Mouse (Mus musculus) myocyte (in vitro differentiated cells): ENCODE measurements around the gene Tubgcp6. TPM values are rescaled to one million over a fixed set of nuclear protein-coding genes. Genes with fewer than 3 reads are reported as not detected.

Experiments
- H3K27me3 ChIP-seq: one replicate; pipeline ENCODE4 v1.6.1; 2011; ENCODE audit not compliant: control insufficient read depth, insufficient read depth, insufficient read length
- H3K36me3 ChIP-seq: one replicate; pipeline ENCODE4 v1.6.1; 2011; ENCODE audit not compliant: control insufficient read depth, insufficient read depth
- H3K4me2 ChIP-seq: one replicate; pipeline ENCODE4 v1.6.1; 2011; ENCODE audit warnings: low read depth, control low read depth
- H3K4me3 ChIP-seq: one replicate; pipeline ENCODE4 v1.5.1; 2011; ENCODE audit warnings: mild to moderate bottlenecking, control low read depth, moderate library complexity
- H3K79me2 ChIP-seq: one replicate; pipeline ENCODE4 v1.6.1; 2011; ENCODE audit not compliant: control insufficient read depth, insufficient read depth
- H3ac ChIP-seq: one replicate; pipeline ENCODE4 v1.6.1; 2011; ENCODE audit not compliant: control insufficient read depth, insufficient read length
- CEBPB ChIP-seq: IDR thresholded peaks from 2 replicates; pipeline ENCODE4 v1.6.1; 2011; ENCODE audit warnings: mild to moderate bottlenecking, moderate library complexity; ENCODE audit not compliant: poor library complexity, insufficient read depth, severe bottlenecking
- E2F4 ChIP-seq: IDR thresholded peaks from one replicate; pipeline ENCODE4 v1.6.1; 2011; ENCODE audit warnings: mild to moderate bottlenecking, control low read depth, moderate library complexity; ENCODE audit not compliant: insufficient read depth
- MAX ChIP-seq: IDR thresholded peaks from one replicate; pipeline ENCODE4 v1.6.1; 2011; ENCODE audit warnings: low read depth, mild to moderate bottlenecking, control low read depth
- MYOD1 ChIP-seq, 3 experiments: IDR thresholded peaks; one replicate each; pipeline ENCODE4 v1.6.1; 2011; ENCODE audit warnings: control low read depth in 2 of 3, low read depth in 2 of 3, mild to moderate bottlenecking in 2 of 3, moderate library complexity in 1 of 3; ENCODE audit not compliant: insufficient read length in 2 of 3, control insufficient read depth in 1 of 3
- MYOG ChIP-seq, 3 experiments: IDR thresholded peaks; one replicate each; pipeline ENCODE4 v1.6.1; 2011; ENCODE audit warnings: control low read depth in 2 of 3, low read depth in 2 of 3, mild to moderate bottlenecking in 2 of 3; ENCODE audit not compliant: insufficient read length in 2 of 3, control insufficient read depth in 1 of 3, insufficient read depth in 1 of 3
- POLR2A ChIP-seq: IDR thresholded peaks from one replicate; pipeline ENCODE4 v1.6.1; 2011; ENCODE audit warnings: low read depth, mild to moderate bottlenecking, control low read depth, moderate library complexity; ENCODE audit not compliant: insufficient read length
- POLR2AphosphoS2 ChIP-seq: IDR thresholded peaks from one replicate; pipeline ENCODE4 v1.6.1; 2011; ENCODE audit warnings: low read depth, control low read depth; ENCODE audit not compliant: insufficient read length
- REST ChIP-seq: IDR thresholded peaks from one replicate; pipeline ENCODE4 v1.6.1; 2011; ENCODE audit warnings: mild to moderate bottlenecking, control low read depth, moderate library complexity; ENCODE audit not compliant: insufficient read depth, insufficient read length
- SRF ChIP-seq: IDR thresholded peaks from one replicate; pipeline ENCODE4 v1.6.1; 2011; ENCODE audit warnings: low read depth; ENCODE audit not compliant: control insufficient read depth, insufficient read length
- TCF12 ChIP-seq: IDR thresholded peaks from one replicate; pipeline ENCODE4 v1.6.1; 2011; ENCODE audit warnings: mild to moderate bottlenecking, control low read depth; ENCODE audit not compliant: poor library complexity, insufficient read depth, severe bottlenecking
- TCF3 ChIP-seq: IDR thresholded peaks from one replicate; pipeline ENCODE4 v1.6.1; 2011; ENCODE audit warnings: low read depth, control low read depth; ENCODE audit not compliant: insufficient read length
- USF1 ChIP-seq: IDR thresholded peaks from one replicate; pipeline ENCODE4 v1.6.1; 2011; ENCODE audit warnings: low read depth, mild to moderate bottlenecking, control low read depth, moderate library complexity
- polyA plus RNA-seq: library from polyadenylated mRNA; unstranded; fragments of >200 nt; fragmentation: generic; extraction: Trizol; gene quantifications from one replicate; pipeline ENCODE4 v1.2.1, GENCODE M21; 2012; ENCODE audit warnings: missing spikeins

Gene Tubgcp6
- polyA plus RNA-seq, 1 experiment, result 15.0 TPM

- Histone ChIP-seq H3K4me3 (peak overlapping the region; percentile 46), H3K4me2 (peak overlapping the region; percentile 8)
These were observed 15.6 kb upstream of the Tubgcp6 start for GRCm38 (mm10) chr15:89138531-89138930.

GRCm38 (mm10) chr15:89138046-89138405 is 15.1 kb upstream of the Tubgcp6 start:
- no peak overlapping the region for H3K4me3 ChIP-seq
- TF ChIP-seq REST (no peak), CEBPB (no peak), SRF (no peak), E2F4 (no peak), MAX (no peak), MYOD1 (IDR thresholded peaks at IDR 0.05; ENCODE audit: control insufficient read depth in 1 of 3, insufficient read length in 2 of 3, low read depth in 2 of 3) (no peak), TCF3 (no peak)
- no peaks in the 10 kb centered on the region for H3K36me3 ChIP-seq
- H3K4me2 ChIP-seq, result no peak overlapping the region
- no peaks in the 10 kb centered on the region for H3K79me2 ChIP-seq
- no peaks in the 10 kb centered on the region for H3K27me3 ChIP-seq
- no peak overlapping the region for H3ac ChIP-seq

More at GRCm38 (mm10) chr15:89138531-89138930, 15.6 kb upstream of the Tubgcp6 start:
- Histone ChIP-seq H3ac (no peak overlapping the region), H3K36me3 (no peaks in the 10 kb centered on the region), H3K79me2 (no peaks in the 10 kb centered on the region), H3K27me3 (no peaks in the 10 kb centered on the region)
- TF ChIP-seq USF1, result no peak
- no peak for TF ChIP-seq MYOG (IDR thresholded peaks at IDR 0.05; ENCODE audit: control insufficient read depth in 1 of 3, insufficient read depth in 1 of 3, insufficient read length in 2 of 3, low read depth in 2 of 3)
- no peak for TF ChIP-seq REST
- no peak for TF ChIP-seq POLR2A
- no peak for TF ChIP-seq CEBPB
- TF ChIP-seq SRF, result no peak
- TF ChIP-seq E2F4, result no peak

- Histone ChIP-seq H3K4me2 (peak overlapping the region; percentile 22), H3K4me3 (no peak overlapping the region), H3K36me3 (no peaks in the 10 kb centered on the region), H3K27me3 (no peaks in the 10 kb centered on the region), H3K79me2 (no peaks in the 10 kb centered on the region), H3ac (no peak overlapping the region)
- TF ChIP-seq MYOD1 (IDR thresholded peaks at IDR 0.05; ENCODE audit: control insufficient read depth in 1 of 3, insufficient read length in 2 of 3, low read depth in 2 of 3) (no peak), MYOG (IDR thresholded peaks at IDR 0.05; ENCODE audit: control insufficient read depth in 1 of 3, insufficient read depth in 1 of 3, insufficient read length in 2 of 3, low read depth in 2 of 3) (peak in 1 of 3 experiments; percentile 32), TCF12 (no peak), POLR2A (no peak), TCF3 (no peak)
These were observed 14.6 kb upstream of the Tubgcp6 start for GRCm38 (mm10) chr15:89137378-89138045.

- Histone ChIP-seq H3ac (no peak overlapping the region), H3K27me3 (no peaks in the 10 kb centered on the region), H3K4me3 (no peak overlapping the region), H3K36me3 (no peaks in the 10 kb centered on the region), H3K79me2 (no peaks in the 10 kb centered on the region), H3K4me2 (no peak overlapping the region)
- TF ChIP-seq CEBPB, result no peak
- TF ChIP-seq MYOD1 (IDR thresholded peaks at IDR 0.05; ENCODE audit: control insufficient read depth in 1 of 3, insufficient read length in 2 of 3, low read depth in 2 of 3), result no peak
- TF ChIP-seq USF1, result no peak
- no peak for TF ChIP-seq TCF3
- TF ChIP-seq E2F4, result no peak
- TF ChIP-seq POLR2A, result no peak
- TF ChIP-seq MYOG (IDR thresholded peaks at IDR 0.05; ENCODE audit: control insufficient read depth in 1 of 3, insufficient read depth in 1 of 3, insufficient read length in 2 of 3, low read depth in 2 of 3), result no peak
- no peak for TF ChIP-seq TCF12
- no peak for TF ChIP-seq POLR2AphosphoS2
- TF ChIP-seq MAX, result no peak
- no peak for TF ChIP-seq REST
- TF ChIP-seq SRF, result no peak
These were observed 13.7 kb upstream of the Tubgcp6 start for GRCm38 (mm10) chr15:89136461-89137155.

- no peak overlapping the region for H3K4me3 ChIP-seq
- H3K4me2 ChIP-seq, result no peak overlapping the region
- TF ChIP-seq MAX (no peak), CEBPB (no peak), POLR2A (no peak), MYOG (IDR thresholded peaks at IDR 0.05; ENCODE audit: control insufficient read depth in 1 of 3, insufficient read depth in 1 of 3, insufficient read length in 2 of 3, low read depth in 2 of 3) (no peak), REST (no peak), SRF (no peak), POLR2AphosphoS2 (no peak), MYOD1 (IDR thresholded peaks at IDR 0.05; ENCODE audit: control insufficient read depth in 1 of 3, insufficient read length in 2 of 3, low read depth in 2 of 3) (no peak), TCF12 (no peak), E2F4 (no peak), USF1 (no peak), TCF3 (no peak)
- no peaks in the 10 kb centered on the region for H3K27me3 ChIP-seq
- H3ac ChIP-seq, result no peak overlapping the region
- H3K36me3 ChIP-seq, result peaks cover 5% of the 10 kb centered on the region
- no peaks in the 10 kb centered on the region for H3K79me2 ChIP-seq
These were observed 8.4 kb upstream of the Tubgcp6 start for GRCm38 (mm10) chr15:89131316-89131715.
